Mouse (Mus musculus) neural tube, embryonic 13.5 days (tissue): ENCODE results near the gene Trit1. TPM values are rescaled to one million over a fixed set of nuclear protein-coding genes. Genes with fewer than 3 reads are reported as not detected.
"Not testable (repeated sequence)": the region's sequence is repeated elsewhere in the genome, so short reads cannot be mapped to it uniquely, and the experiment has no call there.

ENCODE experiments used
- ATAC-seq: fragments of 200-750 bp; cut with Nextera tagmentation; 2 replicates; pipeline ENCODE4 v1.8.0; 2017; ENCODE audit warnings: low read depth, mild to moderate bottlenecking, moderate TSS enrichment, moderate library complexity
- H3K27ac ChIP-seq: fragments of 300-500 bp; sonication (generic); replicated peaks from 2 replicates; pipeline ENCODE4 v1.5.1; 2015; ENCODE audit warnings: moderate library complexity, mild to moderate bottlenecking, inconsistent platforms
- H3K27me3 ChIP-seq: fragments of 300-500 bp; sonication (generic); 2 replicates; pipeline ENCODE4 v1.6.1; 2015; ENCODE audit warnings: mild to moderate bottlenecking, inconsistent platforms
- H3K36me3 ChIP-seq: fragments of 300-500 bp; sonication (generic); 2 replicates; pipeline ENCODE4 v1.6.1; 2015; ENCODE audit warnings: mild to moderate bottlenecking, inconsistent platforms
- H3K4me1 ChIP-seq: fragments of 300-500 bp; sonication (generic); replicated peaks from 2 replicates; pipeline ENCODE4 v1.6.1; 2015; ENCODE audit warnings: inconsistent platforms
- H3K4me2 ChIP-seq: fragments of 300-500 bp; sonication (generic); 2 replicates; pipeline ENCODE4 v1.6.1; 2015; ENCODE audit warnings: inconsistent platforms, mild to moderate bottlenecking, moderate library complexity
- H3K4me3 ChIP-seq: fragments of 300-500 bp; sonication (generic); 2 replicates; pipeline ENCODE4 v1.5.1; 2015; ENCODE audit warnings: mild to moderate bottlenecking, inconsistent platforms
- H3K9ac ChIP-seq: fragments of 300-500 bp; sonication (generic); 2 replicates; pipeline ENCODE4 v1.6.1; 2015; ENCODE audit warnings: moderate library complexity, mild to moderate bottlenecking, inconsistent platforms
- H3K9me3 ChIP-seq: fragments of 300-500 bp; sonication (generic); 2 replicates; pipeline ENCODE4 v1.6.1; 2016; ENCODE audit warnings: inconsistent platforms
- WGBS: fragments of 180-500 bp; shearing (Covaris S2); methylation state at CpG from one replicate; pipeline ENCODE4 v1.1.7; 2015; 5-methylcytosine and 5-hydroxymethylcytosine counted together
- polyA plus RNA-seq: library from polyadenylated mRNA; unstranded; fragments of >200 nt; fragmentation: Nextera tagmentation; extraction: Ambion mirVana; gene quantifications from 2 replicates; pipeline ENCODE4 v1.2.1, GENCODE M21; 2015

Trit1 gene
- polyA plus RNA-seq, 1 experiment from 2014 or later = 23.0 TPM

GRCm38 (mm10) chr4:122983486-122984261, 32.7 kb upstream of the Trit1 start:
- peak; percentile 44; the same call in 1 of the 2 replicates for ATAC-seq
- peak overlapping the region; percentile 53; the same call in 1 of the 2 replicates for H3K9ac ChIP-seq

GRCm38 (mm10) chr4:122985110-122985509, 31.3 kb upstream of the Trit1 start:
- Histone ChIP-seq H3K9me3 (no peaks in the 10 kb centered on the region), H3K27me3 (peaks cover 27% of the 10 kb centered on the region), H3K27ac (no peak overlapping the region), H3K36me3 (no peaks in the 10 kb centered on the region), H3K4me2 (no peak overlapping the region), H3K4me1 (peaks cover 16% of the 10 kb centered on the region), H3K9ac (no peak overlapping the region), H3K4me3 (no peak overlapping the region)
- WGBS = 37% methylated on average over 8 of the region's 8 CpGs
- ATAC-seq = peak; percentile 87

More at GRCm38 (mm10) chr4:122983486-122984261, 32.7 kb upstream of the Trit1 start:
- H3K4me2 ChIP-seq = peak overlapping the region; percentile 42
- H3K9me3 ChIP-seq = no peaks in the 10 kb centered on the region
- 27% methylated on average over 17 of the region's 17 CpGs for WGBS
- H3K27ac ChIP-seq = no peak overlapping the region
- peaks cover 16% of the 10 kb centered on the region for H3K4me1 ChIP-seq
- no peaks in the 10 kb centered on the region for H3K36me3 ChIP-seq
- H3K27me3 ChIP-seq = peaks cover 27% of the 10 kb centered on the region
- H3K4me3 ChIP-seq = peak overlapping the region; percentile 12; the same call in 1 of the 2 replicates

- H3K9me3 ChIP-seq = no peaks in the 10 kb centered on the region; the same call in 1 of the 2 replicates
- no peak overlapping the region for H3K4me2 ChIP-seq
- peaks cover 20% of the 10 kb centered on the region for H3K27me3 ChIP-seq
- WGBS = 92% methylated on average over 4 of the region's 4 CpGs
- no peak overlapping the region for H3K9ac ChIP-seq
- H3K4me3 ChIP-seq = no peak overlapping the region
- ATAC-seq = no peak
- H3K4me1 ChIP-seq = peaks cover 9% of the 10 kb centered on the region
- H3K27ac ChIP-seq = no peak overlapping the region
- no peaks in the 10 kb centered on the region for H3K36me3 ChIP-seq
Measured at GRCm38 (mm10) chr4:122987421-122987820, 29.0 kb upstream of the Trit1 start.

GRCm38 (mm10) chr4:122988004-122988403, 28.4 kb upstream of the Trit1 start:
- not testable (repeated sequence) for H3K9me3 ChIP-seq, H3K4me1 ChIP-seq, H3K9ac ChIP-seq, H3K4me3 ChIP-seq, H3K4me2 ChIP-seq, H3K36me3 ChIP-seq, H3K27ac ChIP-seq, ATAC-seq
- H3K27me3 ChIP-seq = peaks cover 16% of the 10 kb centered on the region
- WGBS = 60% methylated on average over 3 of the region's 3 CpGs

DNA sequence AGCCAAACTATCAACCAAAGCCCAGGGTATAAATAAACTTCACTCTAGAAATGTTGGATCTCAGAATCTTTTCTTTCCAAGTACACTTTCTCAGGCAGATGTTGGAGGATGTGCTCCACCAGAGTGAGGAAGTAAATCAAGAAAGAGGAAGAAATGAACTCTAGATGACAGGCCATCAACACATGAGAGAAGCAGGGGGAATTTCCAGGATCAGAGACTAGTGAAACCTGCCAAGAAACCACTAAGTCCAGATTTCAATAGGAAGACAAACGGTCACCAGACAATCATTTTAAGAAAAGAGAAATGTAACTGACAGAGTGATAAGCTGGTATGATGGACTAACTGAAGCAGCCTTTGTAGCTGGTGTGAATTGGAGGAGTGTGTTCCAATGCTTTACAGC, 25.2 kb upstream of the Trit1 start:
- peaks cover 6% of the 10 kb centered on the region; the same call in 1 of the 2 replicates for H3K4me1 ChIP-seq
- no peak for ATAC-seq
- 82% methylated on average over 1 of the region's 1 CpGs for WGBS

DNA sequence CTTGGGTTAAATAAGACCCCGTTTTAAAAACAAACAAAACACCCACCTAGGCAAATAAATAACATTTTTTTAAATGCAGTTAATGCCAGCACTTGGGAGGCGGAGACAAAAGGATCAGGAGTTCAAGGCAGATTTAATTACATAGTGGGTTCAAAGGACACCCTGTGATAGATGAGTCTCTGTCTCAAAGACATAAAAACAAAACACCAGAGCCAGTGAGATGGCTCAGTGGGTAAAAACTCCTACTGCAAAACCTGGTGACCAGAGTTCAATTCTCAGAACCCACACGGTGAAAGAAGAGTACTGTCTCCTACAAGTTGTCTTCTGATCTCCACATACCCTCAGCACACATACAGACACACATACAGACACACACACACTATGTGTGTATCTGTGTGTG, 24.1 kb upstream of the Trit1 start:
- no peak overlapping the region for H3K4me3 ChIP-seq
- WGBS = 54% methylated on average over 3 of the region's 3 CpGs
- no peak overlapping the region for H3K27ac ChIP-seq
- no peak overlapping the region for H3K9ac ChIP-seq
- H3K9me3 ChIP-seq = no peaks in the 10 kb centered on the region; the same call in 1 of the 2 replicates
- H3K27me3 ChIP-seq = no peaks in the 10 kb centered on the region
- peaks cover 12% of the 10 kb centered on the region for H3K4me1 ChIP-seq
- no peak overlapping the region for H3K4me2 ChIP-seq
- H3K36me3 ChIP-seq = no peaks in the 10 kb centered on the region
- ATAC-seq = no peak

More for the DNA sequence above, 25.2 kb upstream of the Trit1 start:
- Histone ChIP-seq H3K4me2 (no peak overlapping the region), H3K27me3 (no peaks in the 10 kb centered on the region), H3K4me3 (no peak overlapping the region), H3K9me3 (no peaks in the 10 kb centered on the region; the same call in 1 of the 2 replicates), H3K9ac (no peak overlapping the region), H3K36me3 (no peaks in the 10 kb centered on the region), H3K27ac (no peak overlapping the region)

GRCm38 (mm10) chr4:122995404-122996220, 20.8 kb upstream of the Trit1 start, which contains the start of gene Mycl:
TSS of gene Mycl (plus strand) at chr4:122995652.
- Histone ChIP-seq H3K9me3 (no peaks in the 10 kb centered on the region; the same call in 1 of the 2 replicates), H3K9ac (peak within 1 kb of the TSS; percentile 97), H3K36me3 (peaks cover 8% of the 10 kb centered on the region; the same call in 1 of the 2 replicates), H3K27ac (peak within 1 kb of the TSS; percentile 96), H3K4me2 (peak within 1 kb of the TSS; percentile 84), H3K4me1 (peaks cover 43% of the 10 kb centered on the region), H3K27me3 (no peaks in the 10 kb centered on the region), H3K4me3 (peak within 1 kb of the TSS; percentile 92)
- ATAC-seq = peak; percentile 78
- WGBS = under 1% methylated on average over 69 of the region's 69 CpGs

GRCm38 (mm10) chr4:122996221-122996617, 20.2 kb upstream of the Trit1 start:
- Histone ChIP-seq H3K36me3 (peaks cover 14% of the 10 kb centered on the region), H3K4me2 (peak overlapping the region; percentile 84), H3K9me3 (no peaks in the 10 kb centered on the region), H3K9ac (peak overlapping the region; percentile 97), H3K4me3 (peak overlapping the region; percentile 92), H3K27ac (peak overlapping the region; percentile 96), H3K4me1 (peaks cover 49% of the 10 kb centered on the region), H3K27me3 (no peaks in the 10 kb centered on the region)
- WGBS = under 1% methylated on average over 30 of the region's 32 CpGs
- ATAC-seq = no peak

- WGBS = under 1% methylated on average over 47 of the region's 47 CpGs
- H3K4me1 ChIP-seq = peaks cover 54% of the 10 kb centered on the region
- peak; percentile 3; the same call in 1 of the 2 replicates for ATAC-seq
- peak overlapping the region; percentile 84 for H3K4me2 ChIP-seq
- no peaks in the 10 kb centered on the region for H3K27me3 ChIP-seq
- H3K9ac ChIP-seq = peak overlapping the region; percentile 97
- peak overlapping the region; percentile 92 for H3K4me3 ChIP-seq
- H3K27ac ChIP-seq = peak overlapping the region; percentile 96
- H3K36me3 ChIP-seq = peaks cover 20% of the 10 kb centered on the region
- H3K9me3 ChIP-seq = no peaks in the 10 kb centered on the region
Measured at GRCm38 (mm10) chr4:122996618-122997381, 19.6 kb upstream of the Trit1 start.

DNA sequence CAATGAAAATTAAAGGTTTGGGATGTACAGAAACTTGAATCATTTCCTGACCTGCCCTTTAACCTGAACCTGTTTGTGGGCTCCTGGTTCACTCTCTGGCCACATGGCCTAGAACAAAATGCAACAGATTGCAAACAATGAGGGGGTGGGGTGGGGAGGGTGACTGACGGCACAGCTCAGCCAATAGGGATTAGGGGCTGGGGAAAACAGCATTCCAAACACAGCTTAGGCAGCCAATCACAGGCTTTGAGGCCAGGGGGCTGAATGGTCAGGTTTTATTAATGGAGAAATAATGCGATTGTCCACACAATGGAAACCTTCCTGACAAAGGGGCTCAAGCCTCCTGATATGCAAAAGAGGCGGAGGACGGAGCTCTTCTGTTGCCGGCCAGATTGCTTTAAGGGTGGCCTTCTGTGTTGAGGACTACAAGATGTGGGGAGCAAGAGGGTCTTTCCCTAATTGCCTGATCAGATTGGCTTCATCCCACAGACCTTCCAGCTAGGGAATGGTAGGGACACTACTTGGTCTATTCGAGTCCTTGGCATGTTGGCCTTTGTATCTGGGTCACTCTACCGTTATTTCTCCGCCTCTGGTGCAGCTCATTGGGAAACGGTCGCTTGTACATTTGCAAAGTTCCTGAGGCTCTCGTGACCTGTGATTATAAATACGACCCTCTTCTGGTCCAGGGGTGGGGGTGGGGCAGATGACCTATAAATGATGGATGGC, 17.7 kb upstream of the Trit1 start:
- H3K9ac ChIP-seq = peak overlapping the region; percentile 97
- H3K9me3 ChIP-seq = no peaks in the 10 kb centered on the region
- ATAC-seq = peak; percentile 63
- peaks cover 27% of the 10 kb centered on the region for H3K36me3 ChIP-seq
- no peaks in the 10 kb centered on the region for H3K27me3 ChIP-seq
- H3K4me3 ChIP-seq = peak overlapping the region; percentile 92
- H3K4me2 ChIP-seq = peak overlapping the region; percentile 84
- peaks cover 63% of the 10 kb centered on the region for H3K4me1 ChIP-seq
- 1% methylated on average over 12 of the region's 12 CpGs for WGBS
- H3K27ac ChIP-seq = peak overlapping the region; percentile 96

DNA sequence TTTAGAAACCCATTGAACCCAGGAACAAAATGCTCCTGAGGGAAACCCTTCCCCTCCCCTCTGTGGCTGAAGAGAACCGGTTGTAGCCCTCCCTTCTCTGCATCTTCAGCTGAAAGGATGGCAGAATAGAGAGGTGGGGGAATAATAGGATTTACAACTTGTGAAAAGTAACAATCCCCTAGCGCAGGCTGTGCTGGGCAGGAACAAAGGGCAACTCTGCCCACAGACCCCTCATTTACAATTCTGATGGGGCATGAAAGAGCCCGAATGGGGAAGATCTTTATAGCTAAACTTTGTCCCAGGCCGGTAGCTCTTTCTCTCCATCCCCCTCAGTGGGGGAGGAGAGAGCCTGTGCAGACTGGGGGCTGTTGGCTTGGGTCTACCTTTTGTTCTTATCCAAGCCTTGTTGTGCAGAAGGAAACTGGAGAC, 17.1 kb upstream of the Trit1 start:
- Histone ChIP-seq H3K4me3 (peak overlapping the region; percentile 92), H3K9me3 (no peaks in the 10 kb centered on the region), H3K27ac (peak overlapping the region; percentile 96), H3K36me3 (peaks cover 27% of the 10 kb centered on the region), H3K4me2 (peak overlapping the region; percentile 84), H3K27me3 (no peaks in the 10 kb centered on the region), H3K9ac (peak overlapping the region; percentile 73), H3K4me1 (peaks cover 64% of the 10 kb centered on the region)
- peak; percentile 2; the same call in 1 of the 2 replicates for ATAC-seq
- 4% methylated on average over 4 of the region's 4 CpGs for WGBS
